Mouse (Mus musculus) spleen, embryonic (tissue): ENCODE measurements at regions not wholly inside any gene's neighbourhood (a gene's known extent, or its start where the extent isn't known, plus 50 kb on each side); places are given as distances from the start of the nearest gene placed in this dataset.

ENCODE experiments used
- CTCF ChIA-PET: fragments of 350-600 bp; sonication (Branson Sonifier 250); formaldehyde crosslinking; loops from one replicate; lab custom pipeline; 2022; lab: Charles Lee

DNA sequence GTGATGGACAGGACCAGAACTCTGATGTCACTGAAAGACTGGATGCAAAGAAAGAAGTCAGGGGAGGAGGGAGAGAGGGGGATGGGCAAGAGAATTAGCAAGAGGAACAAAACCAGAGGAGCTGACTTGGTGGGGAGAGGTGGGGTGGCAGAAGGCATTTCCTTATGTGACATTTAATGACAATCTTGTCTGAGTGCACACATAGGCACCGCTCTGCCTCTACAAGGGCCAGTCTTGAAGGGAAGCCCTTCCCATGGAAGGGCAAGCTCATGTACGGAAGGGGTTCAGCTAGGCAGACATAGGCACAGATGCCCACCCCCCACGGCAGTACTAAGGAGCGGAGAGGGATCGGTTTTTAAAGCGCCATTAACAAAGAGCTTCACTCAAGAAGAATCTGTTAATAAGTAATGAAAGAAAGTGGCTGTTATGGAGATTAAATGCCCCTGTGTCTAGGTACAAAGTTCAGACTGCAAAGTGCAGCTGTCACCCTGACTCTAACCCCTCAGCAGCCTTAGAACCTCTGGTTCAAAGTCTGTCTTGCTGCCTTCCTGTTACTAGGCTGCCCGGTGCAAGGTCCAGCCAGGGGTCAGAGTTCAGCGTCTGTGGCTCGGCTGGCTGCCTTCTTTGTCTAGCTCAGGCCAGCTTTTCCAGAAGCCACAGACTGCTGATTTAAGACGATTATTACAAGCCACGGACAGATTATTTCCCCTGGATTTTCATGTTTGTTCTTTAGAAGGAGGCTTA lies 80.0 kb upstream of the Nrip1 start:
- CTCF ChIA-PET = interaction anchor here (0.6 kb wide), 1 partner anchor 487 kb away, joined by 3 read pairs; no protein-coding TSS in a partner anchor

DNA sequence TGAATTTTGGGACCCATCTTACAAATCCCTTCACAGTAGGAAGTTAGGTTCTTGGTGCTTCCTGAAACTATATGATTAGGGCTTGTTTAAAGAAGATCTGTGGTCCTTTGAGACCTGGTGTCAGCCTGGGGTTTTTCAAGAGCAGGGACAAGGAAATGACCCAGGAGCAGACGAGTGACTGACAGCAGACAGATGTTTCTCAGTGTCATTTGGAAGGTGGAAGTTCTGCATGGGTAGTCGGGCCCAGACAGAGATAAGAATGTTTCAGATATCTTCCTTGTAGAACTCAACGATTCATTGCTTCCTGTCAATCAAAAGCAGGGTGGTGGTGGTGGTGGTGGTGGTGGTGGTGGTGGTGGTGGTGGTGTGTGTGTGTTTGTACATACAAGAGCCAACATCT lies 75.1 kb upstream of the Nrip1 start:
- CTCF ChIA-PET = no interaction called here

DNA sequence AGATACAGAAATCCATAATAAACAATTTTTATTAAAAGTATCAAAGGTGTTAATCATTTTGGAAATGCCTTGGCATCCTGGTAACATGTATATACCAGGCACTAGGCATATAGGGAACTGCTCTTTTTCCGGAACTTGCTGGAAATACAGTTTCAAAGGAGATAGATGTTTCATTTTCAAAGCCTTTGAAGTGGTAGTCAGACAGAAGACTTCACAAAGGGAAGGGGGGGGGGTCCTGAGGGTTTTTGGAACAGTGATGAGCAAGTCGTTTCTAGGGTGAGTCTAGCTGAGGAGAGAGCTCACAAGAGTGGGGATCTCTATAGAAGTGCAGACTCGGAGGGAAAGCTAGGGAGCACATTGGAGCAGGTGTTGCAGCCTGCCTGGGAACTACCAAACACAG lies 73.4 kb upstream of the Nrip1 start:
- CTCF ChIA-PET = interaction anchor here (0.5 kb wide), 1 partner anchor 38 kb away, joined by 8 read pairs; no protein-coding TSS in a partner anchor

DNA sequence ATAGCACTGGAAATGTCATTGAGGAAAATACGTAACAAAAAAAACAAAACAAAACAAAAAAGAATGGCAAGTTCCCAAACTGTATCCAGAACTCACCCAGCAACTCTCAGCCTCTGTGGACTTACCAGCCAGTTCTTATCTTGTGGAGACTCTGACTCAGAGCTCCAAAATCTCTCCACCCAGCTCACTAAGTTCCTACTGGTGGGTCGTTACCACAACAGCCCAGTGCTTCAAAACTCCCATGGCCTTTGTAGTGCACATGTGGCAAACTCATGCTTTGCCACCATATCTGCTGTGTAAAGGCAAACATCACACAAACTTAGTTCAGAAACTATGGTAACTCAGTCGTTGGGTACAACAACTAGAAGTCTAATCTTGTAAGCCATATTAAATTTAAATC lies 71.0 kb upstream of the Nrip1 start:
- CTCF ChIA-PET = no interaction called here

DNA sequence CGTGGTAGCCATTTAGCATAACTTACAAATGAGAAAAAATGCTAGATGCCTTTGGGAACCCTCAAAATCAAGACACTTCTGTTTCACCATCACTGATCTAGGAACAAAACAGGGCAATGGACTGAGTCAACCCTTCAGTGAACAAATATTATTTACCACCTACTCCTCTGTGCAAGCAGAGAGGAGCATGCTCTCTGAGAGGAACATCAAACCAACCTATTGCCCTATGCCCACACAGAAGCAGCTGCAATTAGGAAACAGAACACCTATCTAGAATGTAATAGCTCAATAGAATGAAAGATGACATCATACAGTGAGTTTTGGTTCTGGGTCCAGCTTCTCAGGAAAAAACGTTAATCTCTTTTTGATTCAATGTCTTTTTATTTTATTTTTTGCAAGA lies 69.0 kb upstream of the Nrip1 start:
- CTCF ChIA-PET = no interaction called here

DNA sequence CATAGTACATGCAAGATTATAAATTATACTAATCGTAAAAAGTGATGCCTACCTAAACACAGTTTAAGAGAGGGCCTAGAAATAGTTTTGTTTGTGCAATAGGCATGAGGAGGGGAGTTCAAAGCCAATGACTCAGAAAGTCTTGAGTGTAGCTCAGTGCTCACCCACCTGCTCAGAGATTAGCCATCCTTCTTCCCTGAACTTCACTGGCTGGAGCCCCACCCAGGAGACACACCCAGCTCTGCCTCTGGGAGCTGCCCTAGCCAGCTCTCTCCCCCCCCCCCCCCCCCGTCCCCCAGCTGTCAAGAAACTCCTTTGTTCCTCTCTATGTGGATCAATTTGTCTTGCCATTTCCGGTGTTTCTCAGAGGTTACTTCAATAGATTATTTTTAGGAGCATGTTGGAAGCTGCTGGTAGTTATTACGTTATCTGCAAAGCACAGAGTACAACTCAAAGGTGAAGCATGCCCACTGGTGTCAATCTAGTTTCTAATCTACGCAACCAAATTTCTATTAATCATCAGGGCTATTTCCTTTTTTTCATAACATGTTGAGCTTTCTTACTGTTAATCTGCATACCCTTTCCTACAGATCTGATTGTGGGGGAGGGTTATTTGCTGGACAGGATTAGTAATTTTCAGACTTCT lies 68.3 kb upstream of the Nrip1 start:
- CTCF ChIA-PET = no interaction called here

DNA sequence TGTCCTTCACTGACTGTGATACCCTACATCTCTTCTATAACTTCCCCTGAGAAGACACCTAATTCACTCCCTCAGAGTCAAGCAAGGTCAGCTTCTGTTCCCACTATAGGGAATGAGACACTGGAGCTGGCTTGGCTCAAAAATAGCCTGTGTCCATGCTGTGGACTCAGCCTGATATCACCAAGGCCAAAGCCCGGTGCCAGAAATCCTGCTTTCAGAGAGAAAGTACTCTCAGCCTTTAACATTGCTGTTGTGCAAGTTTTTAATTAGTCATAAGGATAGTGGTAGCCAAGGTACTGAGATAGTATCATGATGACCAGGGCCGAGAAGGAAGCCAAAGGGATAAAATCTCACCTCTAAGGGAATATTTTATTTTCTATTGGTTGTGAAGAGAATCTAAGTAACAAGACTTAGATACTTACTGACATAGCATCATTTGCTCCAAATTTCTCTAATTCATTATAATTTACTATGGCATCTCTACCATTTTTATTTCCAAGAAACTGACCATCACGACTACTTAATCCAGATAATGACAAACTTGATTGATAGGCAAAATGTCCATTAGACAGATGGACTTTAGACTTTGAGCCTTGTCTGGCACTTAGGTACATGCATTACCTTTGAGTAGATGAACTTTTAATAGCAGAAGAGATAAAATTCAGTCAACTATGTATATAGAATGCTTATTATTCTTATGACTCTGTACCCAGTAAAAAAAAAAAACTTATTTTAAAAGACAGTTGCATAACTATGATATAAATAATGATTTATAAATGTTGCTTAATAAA lies 64.7 kb upstream of the Nrip1 start:
- CTCF ChIA-PET = no interaction called here

DNA sequence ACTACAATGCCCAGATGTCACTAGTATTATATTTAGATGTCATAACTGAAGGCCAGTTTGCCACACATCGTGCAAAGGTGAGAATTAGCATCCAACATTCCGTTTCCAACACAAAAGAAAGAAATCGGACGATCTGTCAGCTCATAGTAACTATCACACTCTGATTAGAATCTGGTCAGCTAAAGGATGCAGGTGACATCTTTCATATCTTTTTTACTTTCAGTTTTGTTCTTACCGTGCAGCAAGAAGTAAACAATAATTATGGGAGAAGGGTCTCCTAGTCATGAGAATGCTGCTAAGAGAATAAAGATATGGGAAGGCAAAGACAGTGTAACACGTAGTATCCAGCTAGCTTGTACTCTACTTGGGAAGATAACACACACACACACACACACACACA lies 62.7 kb upstream of the Nrip1 start:
- CTCF ChIA-PET = no interaction called here

DNA sequence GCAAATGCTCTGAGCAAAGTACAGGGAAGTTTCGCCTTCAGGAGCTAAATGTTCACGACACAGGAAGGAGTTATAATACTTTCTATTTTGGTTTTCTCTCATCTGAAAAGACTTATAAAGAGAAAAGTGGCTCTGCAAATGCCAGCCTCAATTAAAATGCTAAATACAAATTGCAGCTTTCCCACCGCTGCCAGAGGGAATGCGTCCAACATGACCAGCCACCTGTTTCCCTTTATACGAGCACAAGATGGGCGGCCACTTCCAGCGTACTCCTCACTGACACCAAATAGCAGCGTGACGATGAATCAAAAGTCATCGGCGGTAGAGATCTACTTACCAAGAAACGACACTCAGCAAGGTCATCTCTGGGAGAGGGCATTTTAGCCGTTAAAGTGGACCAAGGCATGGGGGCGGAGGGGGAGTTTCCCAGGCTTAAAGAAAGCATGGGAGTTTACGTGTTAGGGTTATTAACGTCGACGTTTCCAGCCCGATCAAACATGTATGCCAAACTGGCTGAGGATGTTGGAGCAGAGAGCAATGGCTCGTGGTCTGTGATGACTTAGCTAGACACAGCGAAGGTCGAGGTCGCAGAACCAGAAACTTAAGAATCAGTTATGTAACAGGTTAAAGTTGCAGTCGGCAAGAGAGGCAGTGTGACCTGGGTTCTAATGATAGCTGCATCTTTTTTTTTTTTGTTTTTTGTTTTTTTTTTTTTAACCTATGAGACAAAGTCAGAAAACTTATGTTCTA lies 59.6 kb upstream of the Nrip1 start:
- CTCF ChIA-PET = no interaction called here

DNA sequence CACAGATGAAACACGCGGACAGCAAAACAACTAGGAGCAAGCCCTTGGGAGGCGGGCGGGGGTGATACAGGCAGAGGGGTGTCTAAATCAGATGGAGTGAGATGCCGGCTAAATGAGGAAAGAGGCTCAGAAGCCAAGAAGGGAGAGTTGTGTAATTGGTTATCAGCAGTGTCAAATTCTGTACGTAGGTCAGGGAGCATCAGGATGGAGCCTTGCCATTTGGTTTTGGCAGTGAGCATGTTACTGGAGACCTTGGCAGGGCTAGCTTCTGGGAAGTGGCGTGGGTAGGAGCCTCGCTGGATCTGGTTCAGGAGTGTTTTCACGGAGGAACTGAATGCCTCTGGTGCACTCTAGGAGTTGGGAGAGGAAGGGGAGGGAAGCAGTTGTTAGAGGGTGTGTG lies 58.7 kb upstream of the Nrip1 start:
- CTCF ChIA-PET = no interaction called here

DNA sequence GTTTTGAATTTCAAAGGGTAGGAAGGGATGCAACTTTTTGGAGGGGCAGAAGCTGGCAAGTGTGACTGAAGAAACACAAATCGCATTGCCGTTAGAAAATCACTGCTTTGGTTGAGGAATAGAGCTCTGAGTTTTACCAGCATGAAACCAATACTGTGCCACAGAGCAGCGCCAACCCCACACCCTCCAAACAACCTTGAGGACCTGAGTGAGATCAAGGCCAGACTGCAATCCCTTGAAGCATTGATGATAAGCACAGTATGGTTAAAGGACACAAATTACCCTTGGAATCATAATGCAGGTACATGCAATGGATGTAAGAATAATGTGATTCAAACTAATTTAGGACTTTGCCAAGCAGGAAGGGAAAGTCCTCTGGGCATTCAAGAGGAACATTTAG lies 55.5 kb upstream of the Nrip1 start:
- CTCF ChIA-PET = no interaction called here

DNA sequence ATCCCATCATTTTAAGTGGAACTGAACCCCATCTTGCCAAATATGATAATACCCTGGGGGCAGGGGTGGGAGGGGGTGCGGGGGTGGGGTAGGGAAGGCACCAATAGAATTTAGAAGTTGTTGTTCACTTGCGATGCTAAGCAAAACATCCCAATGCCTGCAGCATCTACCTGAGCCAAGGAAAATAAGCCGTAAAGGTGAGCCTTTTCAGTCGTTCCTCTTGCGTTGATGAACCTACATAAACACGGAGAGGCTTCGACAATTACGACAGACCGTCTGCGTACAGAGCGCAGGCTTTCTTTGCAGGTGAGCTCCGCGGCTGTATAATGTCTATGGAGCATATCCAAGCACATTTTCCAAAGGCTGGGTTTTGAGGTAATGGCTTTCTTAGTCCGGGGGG lies 50.3 kb upstream of the Nrip1 start:
- CTCF ChIA-PET = no interaction called here
